Mouse (Mus musculus): ENCODE data around the gene Pfkfb4. TPM values are rescaled to one million over a fixed set of nuclear protein-coding genes. Genes with fewer than 3 reads are reported as not detected.

Gene Pfkfb4
- polyA plus RNA-seq, 1 experiment from 2014 or later = 27.9 TPM

DNA sequence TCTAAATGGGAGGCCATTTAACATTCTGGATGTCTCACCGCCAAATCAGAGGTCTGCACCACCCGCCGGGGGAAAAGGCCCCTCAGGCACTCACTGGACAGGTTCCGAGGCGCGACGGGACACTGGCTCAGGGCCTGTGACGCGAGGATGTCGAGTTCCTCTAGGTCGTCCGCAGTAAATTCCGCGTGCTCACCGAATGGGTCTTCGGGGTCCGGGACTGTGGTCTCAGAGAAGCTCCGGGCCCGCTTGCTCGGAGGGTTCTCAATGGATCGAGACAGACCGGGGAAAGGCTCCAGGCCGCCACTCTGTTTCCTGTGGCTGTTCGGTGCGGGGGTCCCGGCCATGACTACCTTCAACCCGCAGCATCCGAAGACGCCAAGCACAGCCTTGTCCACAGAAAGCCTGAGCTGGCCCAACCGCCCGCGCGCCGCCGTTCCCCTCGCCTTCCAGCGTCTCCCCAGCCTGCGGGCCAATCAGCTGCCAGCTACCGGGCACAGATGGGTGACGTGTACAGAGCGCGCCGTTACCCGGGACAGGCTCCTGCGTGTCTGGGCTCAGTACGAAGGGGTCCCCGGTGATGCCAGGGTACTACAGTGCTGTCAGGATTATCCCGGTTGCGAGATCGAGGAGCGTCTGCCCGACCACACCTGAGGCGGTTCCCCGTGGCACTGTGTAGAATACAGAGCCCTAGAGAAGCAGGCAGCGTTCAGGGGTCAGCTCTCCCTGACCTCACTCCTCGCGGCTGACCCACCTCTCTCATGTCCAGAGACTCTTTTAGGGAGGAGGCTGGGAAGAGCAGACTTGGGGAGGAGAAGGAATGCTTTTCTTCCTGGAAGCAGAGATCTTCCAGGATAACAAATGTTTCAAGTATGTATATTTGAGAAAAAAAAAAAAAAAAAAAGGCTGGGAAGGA lies 82.3 kb downstream of the Pfkfb4 start, which contains the start of gene Atrip:
Gene Atrip, minus strand, starts transcription at position 464 of the 913 bp plus-strand sequence.
- peak; percentile 99 for ATAC-seq (ENCODE audit: low read depth)
- H3K27ac ChIP-seq (ENCODE audit: low read depth, low read length) = peak within 1 kb of the TSS; percentile 75
- WGBS = under 1% methylated on average over 57 of the region's 57 CpGs

DNA sequence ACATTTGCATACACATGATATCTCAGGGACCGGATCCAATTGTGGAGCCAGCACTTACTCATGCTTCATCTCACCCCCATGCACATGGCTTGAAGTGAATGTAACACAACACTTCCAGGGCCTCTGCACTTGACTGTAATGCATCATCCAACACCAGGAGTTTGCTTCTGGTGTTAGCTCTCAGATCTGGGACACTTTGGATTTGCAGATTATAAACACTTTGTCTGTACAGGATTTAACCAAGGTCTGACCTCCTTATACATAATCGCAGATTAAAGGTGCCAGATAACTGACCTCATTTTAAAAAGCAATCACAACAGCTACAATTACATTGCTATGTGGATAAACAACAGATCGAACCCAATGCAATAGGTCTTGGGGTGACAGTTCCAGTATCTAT lies 88.9 kb downstream of the Pfkfb4 start:
- Histone ChIP-seq H3K9ac (replicated peaks; ENCODE audit: low read depth, low read length) (no peak overlapping the region), H3K27me3 (ENCODE audit: control insufficient read depth, insufficient read depth, low read length) (no peaks in the 10 kb centered on the region), H3K4me3 (ENCODE audit: low read depth, low read length) (no peak overlapping the region), H3K4me1 (ENCODE audit: control insufficient read depth, insufficient read depth, low read length) (peaks cover 19% of the 10 kb centered on the region), H3K9me3 (ENCODE audit: control insufficient read depth, low read length) (no peaks in the 10 kb centered on the region), H3K36me3 (ENCODE audit: control insufficient read depth, insufficient read depth, low read length) (no peaks in the 10 kb centered on the region), H3K27ac (ENCODE audit: low read depth, low read length) (no peak overlapping the region), H3K4me2 (ENCODE audit: low read depth, low read length) (no peak overlapping the region)
- WGBS = 97% methylated on average over 3 of the region's 3 CpGs
- ATAC-seq (ENCODE audit: low read depth) = no peak

More for the DNA sequence above, 82.3 kb downstream of the Pfkfb4 start, which contains the start of gene Atrip:
- no peaks in the 10 kb centered on the region for H3K27me3 ChIP-seq (ENCODE audit: control insufficient read depth, insufficient read depth, low read length)
- peak within 1 kb of the TSS; percentile 84 for H3K9ac ChIP-seq (replicated peaks; ENCODE audit: low read depth, low read length)
- peaks cover 20% of the 10 kb centered on the region for H3K4me1 ChIP-seq (ENCODE audit: control insufficient read depth, insufficient read depth, low read length)
- H3K4me2 ChIP-seq (ENCODE audit: low read depth, low read length) = peak within 1 kb of the TSS; percentile 97
- no peaks in the 10 kb centered on the region for H3K9me3 ChIP-seq (ENCODE audit: control insufficient read depth, low read length)
- peak within 1 kb of the TSS; percentile 78 for H3K4me3 ChIP-seq (ENCODE audit: low read depth, low read length)
- H3K36me3 ChIP-seq (ENCODE audit: control insufficient read depth, insufficient read depth, low read length) = peaks cover 26% of the 10 kb centered on the region

DNA sequence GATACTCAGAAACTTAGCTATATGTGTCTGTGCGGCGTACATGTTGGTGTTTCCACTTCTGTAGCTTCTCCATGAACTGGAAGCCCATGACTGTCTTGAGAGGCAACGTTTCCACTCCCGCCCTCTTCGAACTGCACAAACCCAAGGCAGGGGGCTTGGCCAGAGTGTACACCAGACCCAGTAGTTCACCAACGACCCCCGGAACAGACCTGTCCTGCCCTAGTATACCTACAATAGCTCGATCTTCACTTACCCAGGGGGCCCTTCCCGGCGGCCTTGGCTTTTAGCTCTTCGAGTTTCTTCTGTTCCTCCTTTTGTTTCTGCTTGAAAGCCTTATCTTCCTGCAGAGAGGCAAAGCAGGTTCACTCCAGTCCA lies 90.2 kb downstream of the Pfkfb4 start:
- peaks cover 19% of the 10 kb centered on the region for H3K4me1 ChIP-seq (ENCODE audit: control insufficient read depth, insufficient read depth, low read length)
- WGBS = 6% methylated on average over 11 of the region's 11 CpGs
- peak; percentile 44 for ATAC-seq (ENCODE audit: low read depth)

More for the DNA sequence above, 90.2 kb downstream of the Pfkfb4 start:
- Histone ChIP-seq H3K9ac (replicated peaks; ENCODE audit: low read depth, low read length) (peak overlapping the region; percentile 74), H3K36me3 (ENCODE audit: control insufficient read depth, insufficient read depth, low read length) (no peaks in the 10 kb centered on the region), H3K9me3 (ENCODE audit: control insufficient read depth, low read length) (no peaks in the 10 kb centered on the region), H3K4me2 (ENCODE audit: low read depth, low read length) (peak overlapping the region; percentile 90), H3K27ac (ENCODE audit: low read depth, low read length) (peak overlapping the region; percentile 49; the same call in 1 of the 2 replicates), H3K4me3 (ENCODE audit: low read depth, low read length) (peak overlapping the region; percentile 64), H3K27me3 (ENCODE audit: control insufficient read depth, insufficient read depth, low read length) (no peaks in the 10 kb centered on the region)

MicroRNAs within 50 kb of the gene (microRNA counts, 519-probe panel; counts per million panel counts)
- not detected for microRNA mmu-miR-711

Small RNA genes lying within 50 kb of the gene (microRNA-seq; reads per million reads assigned to microRNA genes)
- not detected for gene Mir711

Other genes starting within 250 kb of the Pfkfb4 start
- gene Ip6k2, start 208.0 kb upstream of the Pfkfb4 start, polyA plus RNA-seq (2014; fragmentation: Nextera tagmentation; extraction: Ambion mirVana) = 268 and 320 TPM in 2 replicates
- gene Nckipsd, start 183.4 kb upstream of the Pfkfb4 start, polyA plus RNA-seq (2014; fragmentation: Nextera tagmentation; extraction: Ambion mirVana) = 25.4 and 30.0 TPM in 2 replicates
- 18.5 and 21.6 TPM in 2 replicates for gene Celsr3, start 165.5 kb upstream of the Pfkfb4 start, polyA plus RNA-seq (2014; fragmentation: Nextera tagmentation; extraction: Ambion mirVana)
- 21.9 and 22.2 TPM in 2 replicates for gene Slc26a6, start 138.5 kb upstream of the Pfkfb4 start, polyA plus RNA-seq (2014; fragmentation: Nextera tagmentation; extraction: Ambion mirVana)
- gene Tmem89, start 77.2 kb upstream of the Pfkfb4 start, polyA plus RNA-seq (2014; fragmentation: Nextera tagmentation; extraction: Ambion mirVana) = not detected in 2 replicates
- gene Uqcrc1, start 55.1 kb upstream of the Pfkfb4 start, polyA plus RNA-seq (2014; fragmentation: Nextera tagmentation; extraction: Ambion mirVana) = 480 and 510 TPM in 2 replicates
- 0.64 and 3.0 TPM in 2 replicates for gene Col7a1, start 38.2 kb upstream of the Pfkfb4 start, polyA plus RNA-seq (2014; fragmentation: Nextera tagmentation; extraction: Ambion mirVana)
- 0.24 TPM in 1 of 2 replicates, not detected in the other for gene Ucn2, start 5.8 kb upstream of the Pfkfb4 start, polyA plus RNA-seq (2014; fragmentation: Nextera tagmentation; extraction: Ambion mirVana)
- gene Shisa5, start 46.8 kb downstream of the Pfkfb4 start, polyA plus RNA-seq (2014; fragmentation: Nextera tagmentation; extraction: Ambion mirVana) = 55.4 TPM in 2 replicates
- gene Trex1, start 68.0 kb downstream of the Pfkfb4 start, polyA plus RNA-seq (2014; fragmentation: Nextera tagmentation; extraction: Ambion mirVana) = 12.4 and 13.4 TPM in 2 replicates
- gene Atrip, start 82.3 kb downstream of the Pfkfb4 start, polyA plus RNA-seq (2014; fragmentation: Nextera tagmentation; extraction: Ambion mirVana) = 31.4 and 34.8 TPM in 2 replicates
- 10.7 and 13.1 TPM in 2 replicates for gene Ccdc51, start 90.7 kb downstream of the Pfkfb4 start, polyA plus RNA-seq (2014; fragmentation: Nextera tagmentation; extraction: Ambion mirVana)
- gene Tma7, start 90.8 kb downstream of the Pfkfb4 start, polyA plus RNA-seq (2014; fragmentation: Nextera tagmentation; extraction: Ambion mirVana) = 712 and 779 TPM in 2 replicates
- 13.9 and 14.9 TPM in 2 replicates for gene Plxnb1, start 103.6 kb downstream of the Pfkfb4 start, polyA plus RNA-seq (2014; fragmentation: Nextera tagmentation; extraction: Ambion mirVana)
- gene Fbxw21, start 170.3 kb downstream of the Pfkfb4 start, polyA plus RNA-seq (2014; fragmentation: Nextera tagmentation; extraction: Ambion mirVana) = not detected in 2 replicates
- gene Fbxw13, start 204.2 kb downstream of the Pfkfb4 start, polyA plus RNA-seq (2014; fragmentation: Nextera tagmentation; extraction: Ambion mirVana) = not detected in 2 replicates
- not detected in 2 replicates for gene Fbxw20, start 243.0 kb downstream of the Pfkfb4 start, polyA plus RNA-seq (2014; fragmentation: Nextera tagmentation; extraction: Ambion mirVana)

Data from neural tube, embryonic 14.5 days (tissue).